Mouse (Mus musculus) right cerebral cortex, postnatal 25 days (tissue): Measurements from ENCODE around the gene Lrmda.

Experiments
- DNase-seq: peaks from one replicate; pipeline ENCODE4 v3.0.0; 2022

The Lrmda gene

DNA sequence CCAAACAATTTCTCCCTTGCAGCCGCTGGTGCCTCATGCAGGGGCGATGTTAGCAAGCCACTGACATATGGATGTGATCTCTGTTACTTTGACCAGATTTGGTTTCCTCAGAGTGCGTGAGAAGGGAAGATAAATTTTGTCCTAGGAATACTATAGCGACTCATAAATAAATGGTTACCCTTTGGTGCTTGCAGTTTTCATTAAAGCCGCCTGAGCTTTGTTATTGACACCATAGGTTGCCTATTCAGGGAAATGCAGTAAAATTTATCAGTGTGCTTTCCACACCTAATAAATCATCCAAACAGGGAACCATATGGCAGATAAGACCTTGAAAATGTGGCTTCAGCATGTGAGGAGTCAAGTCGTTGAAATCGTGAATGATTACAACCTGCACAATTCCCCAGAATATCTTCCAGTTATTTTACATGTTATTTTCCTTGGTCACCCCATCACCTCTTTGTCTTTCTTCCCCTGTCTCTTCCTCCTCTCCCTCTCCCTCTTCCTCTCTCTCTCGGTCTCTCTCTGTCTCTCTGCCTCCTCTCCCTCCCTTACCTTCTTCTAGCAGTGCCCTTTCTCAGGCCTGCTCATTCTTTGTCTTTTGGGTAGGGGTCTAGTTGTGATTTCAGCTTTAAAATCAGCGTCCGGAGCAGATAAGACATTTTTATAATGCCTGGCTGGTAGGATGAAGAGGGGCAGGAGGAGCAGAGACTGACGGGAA is 148.7 kb downstream of the Lrmda start:
- no peak for DNase-seq

DNA sequence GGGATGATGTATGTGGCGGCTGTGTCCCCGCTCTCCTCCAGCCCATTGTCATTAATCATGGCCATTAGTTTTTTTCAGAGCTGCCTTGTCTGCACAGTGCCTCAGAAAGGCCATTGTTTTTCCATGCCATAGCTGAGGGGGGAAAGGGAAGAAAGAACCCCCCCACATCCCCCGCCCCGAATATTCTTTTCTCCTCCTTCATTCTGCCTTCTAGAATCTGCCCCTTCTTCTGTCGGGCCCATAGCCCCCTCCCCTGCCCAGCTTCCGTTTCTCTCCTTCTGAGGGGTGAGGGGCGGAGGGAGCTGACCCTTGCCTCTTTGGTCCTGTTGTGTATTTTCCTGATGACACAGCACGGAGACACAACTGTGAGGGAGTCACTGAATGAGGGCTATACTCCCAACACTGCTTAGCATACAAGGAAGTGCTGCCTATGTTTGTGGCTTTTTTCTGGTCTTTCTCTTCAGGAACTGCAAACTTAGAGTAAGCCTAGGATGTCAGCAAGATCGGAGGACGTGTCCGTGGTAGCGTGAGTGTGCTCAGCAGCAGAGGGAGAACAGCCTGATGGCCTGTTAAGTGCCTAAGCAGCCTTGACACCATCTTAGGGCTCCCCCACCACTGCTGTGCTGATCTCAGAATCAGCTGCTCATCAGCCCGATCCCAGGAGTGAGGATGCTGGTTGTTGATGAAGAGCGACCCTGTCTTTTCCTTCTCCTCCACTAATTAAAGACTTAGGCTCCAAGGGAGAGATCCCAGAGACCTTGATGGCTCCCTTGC is 149.5 kb downstream of the Lrmda start:
- no peak for DNase-seq

DNA sequence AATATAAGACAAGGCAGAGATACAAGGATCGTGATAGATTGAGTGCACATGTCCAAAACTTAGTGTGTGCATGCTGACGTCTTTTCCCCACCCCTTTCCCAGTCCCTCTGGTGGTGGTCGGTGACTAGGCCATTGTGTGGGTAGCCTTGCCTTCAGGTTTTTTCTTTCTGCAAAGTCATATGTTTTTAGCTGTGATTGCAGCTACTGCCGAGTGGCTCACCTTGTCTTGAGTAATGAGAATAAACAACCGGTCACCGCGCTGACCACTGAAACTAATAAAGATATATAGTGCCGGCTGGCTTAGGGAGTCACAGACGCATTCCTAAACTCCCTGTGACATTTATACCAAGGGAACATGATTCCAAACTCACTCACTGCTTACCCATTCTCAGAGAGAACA is 155.2 kb downstream of the Lrmda start:
- no peak for DNase-seq

DNA sequence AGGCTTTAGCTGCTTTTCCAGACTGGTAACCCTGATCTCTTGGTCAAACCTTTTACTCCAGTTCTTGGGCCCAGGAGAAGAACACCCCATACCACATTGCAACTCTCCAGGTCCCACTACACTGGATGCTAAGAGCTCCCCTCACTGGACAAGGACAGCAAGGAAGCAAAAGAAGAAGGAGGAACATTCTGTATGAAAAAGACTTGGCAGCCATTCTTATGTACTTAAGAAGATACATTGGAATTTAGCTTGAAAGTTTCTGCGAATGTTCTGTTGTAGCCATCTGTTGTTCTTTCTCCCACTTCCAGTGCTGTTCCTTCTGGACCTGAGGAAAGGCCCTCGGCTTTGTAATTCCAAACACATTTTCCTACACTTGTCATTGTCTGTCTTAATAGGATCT is 160.2 kb downstream of the Lrmda start:
- no peak for DNase-seq

DNA sequence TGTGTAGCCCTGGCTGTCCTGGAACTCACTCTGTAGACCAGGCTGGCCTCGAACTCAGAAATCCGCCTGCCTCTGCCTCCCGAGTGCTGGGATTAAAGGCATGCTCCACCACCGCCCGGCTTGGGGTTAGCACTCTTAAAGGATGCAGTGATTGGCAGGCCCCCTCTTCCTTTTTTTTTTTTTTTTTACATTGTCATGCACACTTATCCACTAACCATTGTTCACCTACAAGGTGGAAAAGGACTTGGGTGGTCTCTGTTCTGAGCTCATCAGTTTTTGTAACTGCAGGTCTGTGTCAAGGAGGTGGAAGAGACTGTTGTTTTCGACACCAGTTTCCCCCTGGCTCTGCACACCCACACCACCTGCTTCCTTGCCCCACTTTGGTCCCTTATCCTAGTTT is 162.0 kb downstream of the Lrmda start:
- no peak for DNase-seq

DNA sequence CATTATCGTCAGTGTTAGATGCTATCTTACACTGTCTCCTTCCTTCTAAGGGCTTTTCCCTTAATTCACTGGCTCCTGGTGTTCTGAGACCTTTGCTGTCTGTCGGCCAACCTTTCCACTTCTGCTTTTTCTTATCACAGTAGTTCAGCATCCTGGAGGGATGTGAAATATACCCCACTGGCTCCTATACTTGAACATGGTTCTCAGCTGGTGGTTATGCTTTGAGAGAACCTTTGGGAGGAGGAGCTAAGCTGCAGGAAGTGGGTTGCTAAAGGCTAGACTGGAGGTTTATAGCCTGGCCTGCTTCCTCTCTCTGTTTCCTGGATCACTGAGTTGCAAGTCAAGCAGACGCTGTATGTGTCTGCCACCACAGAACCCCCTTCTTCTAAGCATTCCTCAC is 163.7 kb downstream of the Lrmda start:
- DNase-seq, result no peak

DNA sequence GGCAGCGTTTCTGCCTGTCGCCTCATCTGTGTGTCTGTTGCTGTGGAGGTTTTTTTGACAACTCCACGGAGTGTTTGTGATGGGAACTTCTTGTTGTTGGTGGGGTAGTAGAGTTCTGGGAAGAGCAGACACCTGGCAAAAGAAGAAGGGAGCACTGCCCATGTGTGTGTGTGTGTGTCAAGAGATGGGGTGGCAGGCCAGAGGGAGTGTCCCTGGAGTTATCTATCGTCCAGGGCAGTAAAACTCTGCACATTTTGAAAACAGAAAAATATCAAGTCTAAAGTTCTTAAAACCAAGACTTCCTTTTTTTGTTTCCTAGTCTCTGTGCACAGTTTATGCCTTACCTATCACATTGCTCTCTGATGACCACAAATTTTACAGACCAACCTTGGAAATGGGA is 165.9 kb downstream of the Lrmda start:
- DNase-seq, result no peak

DNA sequence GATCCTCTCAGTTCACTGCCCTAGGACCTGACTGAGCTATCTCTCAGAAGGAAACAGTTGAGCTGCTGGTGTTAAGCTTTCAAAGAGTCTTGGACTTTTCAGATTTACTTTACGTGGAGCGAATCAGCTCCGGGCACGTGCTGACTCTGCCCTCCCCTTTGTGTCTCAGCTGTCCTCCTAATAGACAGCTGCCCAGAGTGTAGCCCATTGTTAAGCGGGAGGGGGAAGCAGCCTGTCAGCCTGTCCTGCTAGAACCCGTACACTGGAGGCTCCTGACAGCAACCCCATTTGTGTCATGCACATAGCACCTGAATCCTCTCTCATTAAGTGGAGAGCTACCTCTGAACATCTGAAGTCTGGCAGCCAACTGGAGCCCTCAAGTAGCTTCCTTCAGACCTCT is 170.6 kb downstream of the Lrmda start:
- DNase-seq, result no peak

DNA sequence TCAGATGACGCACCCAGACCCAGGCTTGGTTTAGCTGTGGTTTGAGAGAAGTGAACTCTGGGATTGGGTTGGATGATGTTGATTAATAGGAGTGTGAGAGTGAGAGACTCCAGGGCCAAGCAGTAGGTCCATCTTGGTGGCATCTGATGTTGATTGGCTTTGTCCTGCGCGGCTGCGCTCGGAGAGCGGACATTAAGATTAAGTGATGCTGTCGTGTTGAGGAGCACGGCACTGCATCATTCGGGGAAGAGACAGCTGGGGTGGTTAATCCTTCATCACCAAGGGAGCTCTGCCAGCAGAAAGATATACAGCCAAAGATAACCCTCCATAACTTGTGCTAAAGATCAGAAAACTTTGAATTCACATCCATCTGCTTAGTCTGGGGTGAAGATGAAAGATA is 172.7 kb downstream of the Lrmda start:
- no peak for DNase-seq

DNA sequence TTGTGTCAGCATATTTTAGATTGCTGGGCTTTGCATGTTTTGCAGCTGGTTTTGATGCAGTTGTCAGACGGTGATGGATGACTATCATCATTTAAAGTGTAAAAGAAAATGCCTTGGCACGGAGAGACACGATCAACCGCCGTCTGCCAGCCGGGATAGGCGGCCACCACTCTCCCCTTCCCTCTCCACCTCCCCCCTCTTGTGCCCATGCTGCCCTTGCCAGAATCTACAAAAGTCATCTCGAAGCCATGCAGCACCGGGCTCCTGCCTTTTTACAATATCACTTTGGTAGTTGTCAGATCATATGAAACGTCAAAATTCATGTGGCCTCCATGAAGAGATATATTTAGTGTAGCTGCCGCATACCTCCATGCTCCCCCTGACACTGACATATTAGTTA is 178.5 kb downstream of the Lrmda start:
- DNase-seq, result no peak

DNA sequence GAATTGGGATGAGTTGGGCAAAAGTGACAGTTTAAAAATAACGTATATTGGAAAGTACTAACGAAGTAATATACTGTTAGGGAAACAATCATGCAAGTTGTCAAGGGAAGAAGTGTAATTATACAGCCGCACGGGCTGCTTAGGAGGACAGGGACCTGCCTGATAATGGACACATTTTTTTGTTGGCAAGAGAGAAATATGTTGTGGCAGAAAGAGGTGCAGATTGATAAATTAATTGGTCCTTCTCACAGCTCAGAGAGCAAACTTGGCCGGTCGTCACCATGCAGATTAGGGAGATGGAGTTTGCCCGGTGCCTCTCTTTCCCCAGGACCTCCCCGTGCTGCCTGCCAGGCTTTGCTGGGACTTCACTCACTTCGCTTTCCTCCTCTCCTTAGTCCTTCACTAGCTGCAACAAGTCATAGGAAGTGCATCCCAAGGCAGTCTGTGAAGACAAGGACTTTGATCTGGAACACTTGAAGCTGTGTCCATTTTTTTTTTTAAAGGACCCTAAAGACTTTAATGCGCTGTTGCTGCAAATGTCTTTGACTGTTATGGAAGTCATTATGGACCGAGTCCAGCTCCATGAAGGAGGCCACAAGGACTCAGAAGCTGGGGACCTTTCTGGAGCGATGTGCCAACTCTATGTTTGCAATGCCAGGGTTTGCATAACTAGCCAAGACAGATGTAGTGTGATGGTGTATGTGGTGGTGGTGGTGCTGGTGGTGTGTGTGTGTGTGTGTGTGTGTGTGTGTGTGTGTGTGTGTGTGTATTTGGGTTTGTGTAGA is 179.3 kb downstream of the Lrmda start:
- DNase-seq, result no peak

DNA sequence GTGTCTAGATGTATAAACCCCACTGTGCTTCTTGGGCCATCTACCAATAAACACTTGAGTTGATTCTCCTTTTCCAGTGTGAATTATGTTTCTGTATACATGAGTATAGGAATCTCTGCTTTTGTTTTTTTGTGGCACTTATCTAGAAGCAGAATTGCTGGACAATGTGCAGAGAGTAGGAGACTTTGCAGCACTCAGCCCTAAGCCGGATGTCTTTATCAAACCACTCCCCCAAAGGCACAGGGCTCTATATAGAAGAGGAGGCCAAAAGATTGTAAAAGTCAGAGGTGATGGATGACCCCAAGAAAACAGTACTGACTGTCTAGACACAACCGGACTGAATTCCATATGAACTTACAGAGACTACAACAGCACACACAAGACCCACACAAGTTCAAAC is 182.2 kb downstream of the Lrmda start:
- DNase-seq, result no peak

DNA sequence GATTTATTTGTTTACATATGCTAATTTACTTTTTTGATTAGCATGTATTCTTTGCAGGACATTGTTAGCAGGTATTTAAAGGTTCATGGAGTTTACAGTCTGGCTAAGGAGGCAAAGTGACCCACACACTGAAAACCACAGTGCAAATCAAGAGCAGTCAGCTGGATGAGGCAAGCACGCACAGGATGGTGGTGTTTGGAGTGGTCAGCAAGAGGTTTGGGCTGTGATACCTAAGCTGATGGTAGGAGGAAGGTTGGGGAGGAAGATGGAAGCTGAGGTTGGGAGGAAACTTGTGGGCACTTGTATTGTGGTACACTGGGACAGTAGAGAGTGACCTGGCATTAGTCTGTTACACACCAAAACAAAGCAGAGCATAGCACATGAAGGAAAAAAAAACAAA is 191.1 kb downstream of the Lrmda start:
- no peak for DNase-seq

DNA sequence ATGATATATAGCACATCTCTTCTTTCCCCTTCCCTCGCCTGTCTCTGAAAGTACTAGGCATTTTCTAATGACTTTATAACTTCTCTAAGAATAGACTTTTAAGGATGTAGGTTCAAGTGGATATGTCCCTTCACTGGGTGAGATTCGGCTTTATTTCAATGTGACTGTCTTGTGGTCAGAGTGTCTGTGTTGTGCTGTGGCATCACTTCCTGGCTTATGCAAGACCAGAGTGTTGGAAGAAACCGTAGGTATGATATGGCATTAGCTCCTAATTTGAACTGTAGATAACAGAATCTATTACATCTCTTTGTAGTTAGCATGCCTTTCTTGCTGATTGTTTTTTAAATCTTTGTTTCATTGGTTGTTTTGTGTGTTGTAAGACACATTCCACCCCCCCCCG is 198.7 kb downstream of the Lrmda start:
- no peak for DNase-seq

DNA sequence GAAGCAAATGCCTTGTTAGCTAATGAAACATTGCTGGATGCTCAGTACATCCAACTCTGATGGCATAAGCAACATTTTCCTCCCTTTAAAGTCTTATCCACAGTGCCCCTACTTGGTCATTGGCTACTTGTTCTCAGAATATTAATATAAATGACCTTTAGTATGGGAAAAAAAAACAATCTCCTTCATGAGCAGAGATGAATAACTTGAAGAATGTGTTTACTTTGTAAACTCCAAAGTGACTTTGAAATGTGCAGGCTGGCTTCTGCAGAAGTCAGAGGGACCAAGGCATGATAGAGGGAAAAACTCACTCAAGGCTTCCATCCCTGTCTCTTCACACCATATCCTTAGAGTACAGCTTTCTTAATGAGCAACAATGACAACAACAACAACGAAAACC is 202.5 kb downstream of the Lrmda start:
- no peak for DNase-seq

DNA sequence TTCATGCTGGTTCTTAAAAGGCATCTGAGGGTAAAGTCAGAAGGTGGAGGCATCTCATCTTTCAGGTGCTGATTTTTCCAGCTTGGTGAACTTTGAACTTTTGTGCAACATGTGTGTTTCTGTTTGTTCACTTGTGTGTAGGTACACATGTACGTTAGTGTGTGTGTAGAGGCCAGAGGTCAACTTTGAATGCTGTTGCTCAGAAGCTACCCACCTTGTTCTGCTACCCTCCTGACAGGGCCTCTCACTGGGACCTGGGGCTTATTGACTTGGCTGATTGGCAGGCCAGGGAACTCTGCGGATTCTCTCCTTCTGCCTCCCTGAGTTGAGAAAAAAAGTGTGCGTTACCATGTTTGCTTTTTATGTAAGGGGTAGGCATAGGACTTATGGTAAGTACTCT is 203.1 kb downstream of the Lrmda start:
- no peak for DNase-seq

DNA sequence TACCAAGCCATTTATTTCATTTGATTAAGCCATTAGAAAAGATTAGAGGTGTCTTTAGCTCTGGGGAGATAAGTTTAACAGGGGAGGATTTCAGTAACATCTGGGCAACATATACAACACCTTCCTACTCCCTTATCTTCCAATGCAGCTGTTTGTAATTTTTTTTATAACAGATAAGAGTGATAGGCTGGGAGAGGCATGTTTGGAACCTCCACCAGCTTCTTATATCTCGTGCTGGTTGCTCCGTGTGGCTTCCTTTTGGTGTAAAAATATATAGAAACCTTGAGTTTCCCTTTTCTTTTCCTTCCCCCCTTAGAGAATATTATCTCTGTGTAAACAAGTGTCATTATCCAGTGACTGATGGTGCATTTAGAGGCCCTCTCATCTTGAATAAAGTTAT is 206.7 kb downstream of the Lrmda start:
- no peak for DNase-seq

DNA sequence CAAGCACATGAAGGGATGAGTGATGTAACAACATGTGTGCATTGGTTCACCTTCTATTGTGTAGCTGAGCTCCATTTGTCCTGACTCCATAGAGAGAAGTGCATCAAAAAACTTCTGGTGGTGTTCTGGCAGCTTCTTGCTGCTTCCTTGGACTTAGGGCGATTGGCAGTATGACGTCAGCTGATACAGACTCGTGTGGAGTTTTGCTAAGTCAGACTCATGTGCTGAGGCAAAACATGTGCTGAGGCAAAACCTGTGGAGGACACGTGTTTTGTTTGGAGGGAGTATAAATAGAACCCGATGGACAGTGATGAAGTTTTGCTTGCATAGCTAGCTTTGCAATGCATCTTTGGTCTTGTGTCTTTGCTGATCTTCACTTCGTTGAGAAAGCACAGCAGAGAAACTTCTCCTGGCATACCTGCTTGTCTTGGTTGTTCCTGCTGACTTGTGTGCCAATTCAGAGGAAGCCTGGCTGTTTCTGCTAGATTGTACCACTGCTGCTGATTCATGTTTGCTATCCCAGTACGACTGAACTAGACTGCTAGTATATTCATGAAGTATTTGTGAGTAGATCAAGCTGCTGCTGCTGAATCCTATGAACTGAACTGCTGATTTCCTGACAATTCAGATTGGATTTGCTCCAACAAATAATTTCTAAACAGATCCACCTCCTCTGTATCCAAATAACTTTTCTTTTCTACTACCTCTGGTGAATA is 208.9 kb downstream of the Lrmda start:
- no peak for DNase-seq

DNA sequence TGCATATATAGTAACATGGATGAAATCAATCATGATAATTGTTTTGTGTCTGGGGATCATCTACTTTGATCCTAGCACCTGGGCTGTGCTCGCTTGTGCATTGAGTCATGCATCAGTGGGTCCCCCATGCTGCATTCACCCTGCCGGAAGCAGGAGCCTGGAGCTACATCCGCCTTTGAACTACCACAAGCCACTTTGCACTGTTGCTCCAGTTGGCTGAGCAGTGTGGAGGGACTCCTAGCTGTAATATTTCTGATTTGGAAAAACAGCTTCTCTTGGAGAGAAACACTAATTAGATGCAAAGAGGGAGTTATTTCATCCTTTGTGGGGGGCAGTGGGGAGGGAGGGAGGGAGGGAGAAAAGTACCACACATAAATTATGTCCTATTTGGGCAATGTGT is 220.8 kb downstream of the Lrmda start:
- no peak for DNase-seq

DNA sequence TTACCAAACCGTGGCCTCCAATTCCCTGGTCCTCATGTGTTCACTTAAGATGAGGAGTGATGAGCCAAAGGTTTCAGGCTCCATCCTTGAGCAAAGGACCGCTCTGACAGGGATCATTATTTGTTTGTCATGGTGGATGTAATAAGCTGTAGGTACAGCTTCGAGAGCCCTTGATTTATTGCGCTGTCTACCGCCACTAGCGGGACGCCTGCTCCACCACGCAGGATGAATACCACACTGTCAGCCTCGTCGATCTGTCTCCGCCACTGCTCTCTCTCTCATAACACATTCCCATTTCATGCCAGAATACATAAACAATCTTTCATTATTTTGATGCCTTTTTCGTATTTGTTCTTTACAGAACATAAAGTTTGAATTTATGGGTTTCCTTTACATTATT is 235.9 kb downstream of the Lrmda start:
- DNase-seq, result no peak

DNA sequence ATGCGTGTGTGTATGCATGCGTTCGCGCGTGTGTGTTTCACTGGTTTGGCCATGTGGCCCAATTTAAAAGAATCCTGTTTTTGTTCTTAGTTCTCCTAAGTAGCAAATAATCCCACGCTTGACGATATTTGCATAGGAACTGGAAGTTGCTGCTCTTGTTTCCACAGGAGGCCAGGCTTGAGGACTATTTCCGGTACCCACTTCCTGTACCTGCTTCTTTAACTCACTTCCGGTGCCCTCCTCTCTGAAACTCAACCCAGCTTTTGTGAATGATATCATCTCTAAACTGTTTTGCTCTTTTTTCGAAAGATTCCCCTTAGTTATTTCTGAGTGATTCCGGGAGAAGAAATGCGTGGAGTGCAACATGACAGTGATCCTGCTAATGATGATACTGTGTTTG is 236.8 kb downstream of the Lrmda start:
- no peak for DNase-seq

DNA sequence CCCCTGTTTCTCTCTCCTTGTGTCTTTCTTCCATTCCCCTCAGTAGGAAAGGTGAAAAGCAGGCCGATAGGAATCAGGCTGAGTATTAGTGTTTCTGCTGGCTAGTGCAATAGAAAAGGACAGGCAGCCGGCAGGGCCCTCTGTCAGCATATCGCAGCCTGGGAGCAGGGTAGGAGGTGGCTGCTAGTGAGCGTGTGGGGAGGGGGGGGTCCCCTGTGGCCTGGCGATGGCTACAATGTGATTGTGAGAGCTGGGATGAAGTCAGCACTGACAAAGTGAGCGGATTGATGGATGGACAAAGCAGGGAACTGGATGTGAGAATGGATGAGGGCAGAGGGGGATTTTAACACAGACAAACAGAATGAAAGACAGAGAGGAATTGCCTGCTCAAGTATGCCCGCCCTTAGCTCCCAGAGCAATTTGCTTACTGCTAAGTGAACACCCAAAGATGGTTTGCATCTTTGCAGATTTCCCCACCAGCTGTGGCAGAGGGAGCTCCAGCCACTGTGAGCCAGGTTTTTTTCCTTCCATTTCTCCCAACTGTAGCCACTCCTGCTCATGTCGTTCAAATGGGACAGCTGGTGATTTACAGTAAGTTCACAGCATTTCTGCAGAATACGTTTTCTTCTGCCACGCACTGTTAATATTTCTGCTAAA is 240.0 kb downstream of the Lrmda start:
- no peak for DNase-seq

DNA sequence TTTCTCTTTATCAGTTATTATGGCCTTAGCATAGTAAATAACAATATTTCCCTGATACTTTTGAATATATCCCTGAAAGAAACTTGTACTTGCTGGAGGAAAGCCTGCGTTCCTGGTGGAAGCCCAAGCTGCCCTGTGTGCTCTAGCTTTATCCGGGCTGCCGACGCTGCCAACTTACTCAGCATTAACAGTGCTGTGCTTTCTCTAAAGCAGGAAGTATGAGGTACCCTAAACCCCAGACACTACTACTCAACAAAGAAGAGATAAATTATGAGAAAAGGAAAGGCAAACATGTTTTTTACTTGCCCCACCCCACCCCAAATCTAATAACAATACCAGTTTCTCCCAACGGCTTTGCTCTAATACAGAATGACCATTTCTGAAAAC is 240.5 kb downstream of the Lrmda start:
- no peak for DNase-seq
